Comparison of ENCODE assay signal across 10 mouse cellular contexts in genomic region chr17:62504691-62505090, GRCm38 (mm10).
"Had no signal": no experiment of that assay in that cellular context is flagged by ENCODE, and none has a peak within 500 bp of the region (broad histone marks: within the 10 kb centered on the region; RNA-seq: fewer than 3 reads in every experiment).

No protein-coding gene starts in this region.

- H3K27me3 ChIP-seq: limb, embryonic 15.5 days; liver, embryonic 12.5 days had no signal

- DNase-seq: kidney, postnatal 25 days; layer of hippocampus, postnatal 36 days; lung, embryonic 14.5 days; lung, postnatal 10 days; lung, postnatal 4 days; right cerebral cortex, postnatal 14 days; thymus, postnatal 4 days had no signal

- H3K4me2 ChIP-seq: limb, embryonic 15.5 days; liver, embryonic 12.5 days; lung, embryonic 14.5 days had no signal

- H3K4me3 ChIP-seq: limb, embryonic 15.5 days; liver, embryonic 12.5 days; midbrain, embryonic 10.5 days had no signal

- H3K36me3 ChIP-seq: limb, embryonic 15.5 days; liver, embryonic 12.5 days; midbrain, embryonic 10.5 days had no signal
